Mouse (Mus musculus) spleen, adult 2 months (tissue): ENCODE data around the gene Drd5.

Source experiments
- CTCF ChIP-seq: fragments of 200-500 bp; IDR thresholded peaks from 2 replicates; pipeline ENCODE4 v1.5.1; 2011; ENCODE audit warnings: mild to moderate bottlenecking, inconsistent platforms; ENCODE audit not compliant: insufficient read depth, insufficient read length, insufficient replicate concordance; ENCODE audit errors: extremely low read depth
- POLR2A ChIP-seq: fragments of 200-500 bp; IDR thresholded peaks from 2 replicates; pipeline ENCODE4 v1.6.1; 2011; ENCODE audit warnings: low read depth, low read length, inconsistent platforms

DNA sequence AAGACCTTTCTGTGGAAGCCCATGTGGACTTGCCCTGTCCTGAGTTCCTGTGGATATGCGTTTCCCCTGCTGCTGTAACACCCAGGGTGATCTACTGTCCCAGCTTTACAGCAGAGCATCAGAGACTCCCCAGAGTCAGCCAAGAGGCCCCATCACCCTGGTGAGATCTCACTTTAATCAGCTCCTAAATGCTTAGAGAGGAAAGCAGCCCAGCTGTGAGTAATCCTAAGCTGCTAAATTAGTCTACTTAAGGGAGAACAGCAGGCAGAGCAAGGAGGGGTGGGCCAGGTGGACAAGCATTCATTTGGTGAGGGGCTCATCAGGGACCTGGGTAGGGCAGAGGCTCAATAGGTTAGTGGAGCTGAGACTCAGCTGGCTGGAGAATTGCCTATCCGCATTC is 46.4 kb downstream of the Drd5 start:
- no peak for TF ChIP-seq CTCF
- TF ChIP-seq POLR2A = no peak
